Mouse (Mus musculus): ENCODE measurements at regions not wholly inside any gene's neighbourhood (a gene's known extent, or its start where the extent isn't known, plus 50 kb on each side); places are given as distances from the start of the nearest gene placed in this dataset.
"Not testable (repeated sequence)": the region's sequence is repeated elsewhere in the genome, so short reads cannot be mapped to it uniquely, and the experiment has no call there.

DNA sequence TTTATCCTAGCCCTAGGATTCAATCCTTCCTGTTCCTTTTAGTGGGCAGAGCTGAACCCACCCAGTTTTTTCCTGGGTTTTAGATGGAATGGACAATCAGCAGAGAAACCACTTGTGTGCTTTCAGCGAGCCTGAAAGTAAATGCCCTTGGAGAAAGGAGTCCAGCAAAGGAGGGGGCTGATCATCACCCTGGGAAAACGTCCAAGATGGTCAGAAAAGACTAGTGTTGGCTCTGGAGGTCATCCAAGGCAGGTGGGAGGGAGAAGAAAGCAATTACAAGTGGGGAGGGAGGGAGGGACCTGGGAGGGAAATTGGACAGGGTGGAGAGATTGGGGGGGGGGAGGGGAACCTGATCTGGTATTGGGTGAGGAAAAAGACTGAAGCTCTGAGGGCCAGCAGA is 55.6 kb upstream of the Zfp366 start:
- DNase-seq (ENCODE audit: low read depth, low spot score) = no peak

DNA sequence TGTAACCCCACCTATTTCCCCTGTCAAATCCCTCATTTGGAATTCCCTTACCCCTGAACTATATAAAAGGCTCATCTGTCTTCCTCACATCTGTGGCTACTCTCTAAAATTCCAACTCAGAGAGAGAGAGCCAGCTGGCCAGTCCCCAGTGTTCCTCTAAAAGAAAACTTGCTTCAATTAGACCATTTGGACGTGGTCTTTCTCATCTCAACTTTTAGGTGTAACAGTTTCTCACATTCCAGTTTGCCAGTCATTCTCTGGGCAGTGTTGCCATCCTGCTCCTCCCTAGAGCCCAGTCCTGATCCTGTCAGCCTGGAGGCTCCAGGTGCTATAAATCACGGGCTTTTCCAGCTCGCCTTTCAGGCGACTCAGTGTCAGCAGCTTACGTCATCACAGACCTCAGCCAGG is 56.3 kb upstream of the Zfp366 start:
- no peak for DNase-seq (ENCODE audit: low read depth, low spot score)

DNA sequence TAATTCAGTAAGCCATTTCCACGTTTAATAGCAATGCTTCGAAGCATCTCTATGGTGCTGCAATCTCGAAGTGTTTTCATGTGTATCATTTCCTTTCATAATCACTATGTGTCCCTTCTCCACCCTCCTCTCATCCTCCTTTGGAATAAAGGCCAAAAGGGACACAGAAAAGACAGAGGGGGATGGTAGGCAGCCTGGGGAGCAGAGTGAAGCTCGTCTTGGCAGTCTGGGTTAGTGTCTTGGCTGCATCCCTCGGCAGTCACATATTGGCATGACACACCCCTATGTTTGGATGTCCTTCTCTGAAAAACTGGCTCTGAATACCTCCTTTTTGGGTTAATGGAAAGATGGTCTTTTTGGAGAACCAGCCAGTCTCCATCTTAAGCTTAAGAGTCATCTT is 56.9 kb upstream of the Zfp366 start:
- DNase-seq (ENCODE audit: low read depth, low spot score) = no peak

DNA sequence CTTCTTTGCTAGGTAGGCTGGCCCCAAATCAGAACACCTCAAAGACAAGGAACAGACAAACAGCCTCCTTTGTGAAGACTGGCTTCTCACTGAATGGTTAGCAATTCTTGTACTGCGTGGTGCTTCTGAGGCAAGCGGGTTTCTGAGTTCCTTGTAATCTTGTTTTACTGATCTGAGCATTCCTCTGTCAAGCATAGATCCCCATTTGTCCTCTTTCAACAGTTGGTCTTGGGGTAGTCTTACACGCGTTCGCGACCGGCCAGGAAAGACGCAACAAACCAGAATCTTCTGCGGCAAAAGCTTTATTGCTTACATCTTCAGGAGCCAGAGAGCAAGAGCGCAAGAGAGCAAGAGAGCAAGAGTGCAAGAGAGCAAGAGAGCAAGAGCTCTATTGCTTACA is 57.7 kb upstream of the Zfp366 start:
- DNase-seq (ENCODE audit: low read depth, low spot score) = not testable (repeated sequence)

DNA sequence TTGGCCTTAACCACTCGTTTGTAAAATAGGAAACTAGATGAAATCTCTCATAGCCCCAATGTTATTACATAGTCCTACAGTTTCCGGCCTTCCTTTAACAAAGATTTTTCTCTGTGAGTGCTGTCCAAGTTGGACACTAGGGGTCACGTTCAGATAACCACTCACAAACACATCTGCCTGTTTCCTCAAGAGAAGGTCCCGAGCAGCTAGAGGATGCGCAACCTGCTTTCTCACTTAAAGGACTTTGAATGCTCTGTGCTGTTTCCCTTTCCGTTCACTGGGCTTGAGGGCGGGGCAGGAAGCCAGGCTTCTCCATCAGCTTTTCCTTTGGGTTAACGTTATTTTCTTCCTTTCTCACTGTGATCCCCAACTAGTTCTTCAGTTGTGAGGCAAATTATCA is 58.1 kb upstream of the Zfp366 start:
- DNase-seq (ENCODE audit: low read depth, low spot score) = no peak

DNA sequence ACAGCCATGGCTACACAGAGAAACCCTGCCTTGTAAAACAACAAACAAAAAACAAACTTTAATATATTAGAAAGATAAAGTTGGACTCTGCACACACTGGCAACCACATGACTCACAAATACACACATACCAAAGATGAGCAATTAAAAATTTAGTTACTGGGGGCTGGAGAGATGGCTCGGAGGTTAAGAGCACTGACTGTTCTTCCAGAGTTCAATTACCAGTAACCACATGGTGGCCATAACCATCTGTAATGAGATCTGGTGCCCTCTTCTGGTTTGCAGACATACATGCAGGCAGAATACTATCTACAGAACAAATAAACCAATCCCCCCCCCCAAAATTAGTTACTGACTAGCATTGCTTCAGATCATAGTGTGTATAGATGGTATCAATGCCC is 58.7 kb upstream of the Zfp366 start:
- no peak for DNase-seq (ENCODE audit: low read depth, low spot score)

DNA sequence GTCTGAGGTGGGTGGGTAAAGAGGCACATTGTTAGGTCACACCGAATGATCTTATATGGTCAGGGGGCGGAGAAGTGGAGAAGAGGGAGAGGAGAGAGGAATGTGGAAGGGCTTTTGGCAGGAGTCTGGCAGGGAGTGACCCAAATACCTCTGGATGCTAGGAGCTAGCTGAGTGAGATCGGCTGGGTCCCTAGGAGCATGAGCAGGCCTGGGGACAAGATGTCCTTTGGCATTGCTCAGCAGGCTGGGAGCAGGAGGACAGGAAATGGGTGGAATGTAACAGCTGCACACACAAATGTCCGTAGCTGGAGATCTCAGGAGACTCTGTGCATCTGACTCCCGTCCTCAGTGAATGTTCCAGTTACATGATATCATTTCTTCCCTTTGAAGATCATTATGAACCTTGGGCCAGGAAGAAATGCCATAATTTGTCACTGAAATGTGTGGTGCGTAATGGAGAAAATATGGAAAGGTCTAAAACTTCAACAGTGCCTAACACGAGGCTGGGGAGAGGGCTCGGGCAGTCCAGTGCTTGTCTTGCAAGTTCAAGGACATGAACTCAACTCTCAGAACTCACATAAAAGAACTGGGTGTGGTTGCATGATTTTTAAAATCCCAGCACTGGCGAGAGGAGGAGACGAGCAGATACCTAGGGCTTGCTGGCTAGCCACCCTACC is 59.6 kb upstream of the Zfp366 start:
- DNase-seq (ENCODE audit: low read depth, low spot score) = peak; percentile 27

DNA sequence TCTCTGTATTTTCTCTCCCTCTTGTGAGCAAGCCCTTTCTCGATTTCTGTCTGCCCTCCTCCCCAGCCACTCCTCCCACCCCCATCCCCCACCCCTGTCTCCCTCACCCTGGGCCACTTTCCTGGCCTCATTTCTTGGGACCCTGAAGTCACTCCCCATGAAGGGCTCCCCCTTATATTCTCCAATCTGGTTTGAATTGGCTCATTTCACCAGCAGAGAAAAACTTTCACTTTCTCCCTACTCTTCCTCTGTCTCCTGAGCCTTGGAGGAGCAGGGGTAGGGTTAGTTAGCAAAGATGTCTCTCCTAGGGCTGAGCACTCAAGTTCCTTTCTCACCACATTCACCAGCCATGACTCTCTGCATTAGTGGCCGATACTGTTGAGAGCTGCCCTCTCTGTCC is 60.5 kb upstream of the Zfp366 start:
- DNase-seq (ENCODE audit: low read depth, low spot score) = no peak

DNA sequence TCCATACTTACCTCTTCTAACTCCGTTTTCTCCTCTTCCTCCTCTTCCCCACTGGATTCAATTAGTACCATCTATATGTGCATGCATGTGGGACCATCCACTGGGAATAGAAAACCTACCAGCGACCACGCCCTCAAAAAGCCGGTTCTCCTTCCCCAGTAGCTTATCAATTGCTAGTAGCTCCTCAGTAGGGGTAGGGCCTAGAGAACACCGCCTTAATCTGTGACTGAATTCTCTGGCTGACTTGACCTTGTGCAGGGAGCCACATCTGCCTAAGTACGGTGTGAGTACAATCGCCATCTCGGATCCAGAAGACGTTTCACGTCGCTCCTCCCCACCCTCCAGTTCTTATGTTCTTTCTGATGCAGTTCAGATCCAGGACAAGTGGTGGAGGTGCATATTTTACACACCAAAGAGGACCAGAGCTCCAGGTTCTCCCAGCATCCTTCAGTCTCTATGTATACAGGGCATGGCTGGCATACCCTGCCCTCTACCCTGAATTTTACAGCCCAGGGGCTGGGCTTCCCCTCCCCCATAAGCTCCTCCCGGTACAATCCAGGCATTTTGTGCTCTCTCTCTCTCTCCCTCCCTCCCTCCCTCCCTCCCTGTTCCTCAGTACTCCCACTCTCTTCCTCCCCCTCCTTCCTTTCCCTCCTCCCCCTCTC is 61.0 kb upstream of the Zfp366 start:
- DNase-seq (ENCODE audit: low read depth, low spot score) = no peak

DNA sequence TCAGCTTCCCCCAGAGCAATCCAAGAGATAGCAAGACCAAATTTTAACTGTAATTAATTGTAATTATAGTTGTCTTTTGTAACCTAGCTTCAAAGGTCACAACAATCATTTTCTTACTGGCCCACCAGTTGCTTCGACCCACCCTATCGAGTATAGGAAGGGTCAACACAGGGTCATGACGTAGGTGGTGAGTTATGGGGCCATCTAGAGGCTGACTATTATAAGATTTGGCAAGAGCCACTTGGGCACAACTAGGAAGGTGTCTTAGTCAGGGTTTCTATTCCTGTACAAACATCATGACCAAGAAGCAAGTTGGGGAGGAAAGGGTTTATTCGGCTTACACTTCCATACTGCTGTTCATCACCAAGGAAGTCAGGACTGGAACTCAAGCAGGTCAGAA is 62.1 kb upstream of the Zfp366 start:
- DNase-seq (ENCODE audit: low read depth, low spot score) = not testable (repeated sequence)

DNA sequence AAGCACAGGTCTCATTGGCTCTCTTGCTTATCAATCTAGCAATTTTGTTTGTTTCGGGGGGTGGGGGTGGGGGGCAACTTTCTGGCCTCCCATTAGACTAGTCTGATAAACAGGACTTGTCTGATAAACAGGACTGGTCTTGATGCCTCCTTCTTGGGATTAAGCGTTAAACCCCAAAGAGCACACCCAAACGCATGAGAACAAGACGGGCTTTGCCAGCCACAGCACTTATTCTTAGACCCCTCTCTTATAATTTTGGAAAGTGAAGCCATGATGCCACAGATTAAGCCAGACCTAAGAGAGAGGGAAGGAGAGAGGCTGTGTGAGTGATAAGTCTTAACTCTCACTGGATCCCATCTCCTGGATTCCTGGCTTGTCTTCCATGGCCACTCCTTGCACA is 63.5 kb upstream of the Zfp366 start:
- no peak for DNase-seq (ENCODE audit: low read depth, low spot score)

DNA sequence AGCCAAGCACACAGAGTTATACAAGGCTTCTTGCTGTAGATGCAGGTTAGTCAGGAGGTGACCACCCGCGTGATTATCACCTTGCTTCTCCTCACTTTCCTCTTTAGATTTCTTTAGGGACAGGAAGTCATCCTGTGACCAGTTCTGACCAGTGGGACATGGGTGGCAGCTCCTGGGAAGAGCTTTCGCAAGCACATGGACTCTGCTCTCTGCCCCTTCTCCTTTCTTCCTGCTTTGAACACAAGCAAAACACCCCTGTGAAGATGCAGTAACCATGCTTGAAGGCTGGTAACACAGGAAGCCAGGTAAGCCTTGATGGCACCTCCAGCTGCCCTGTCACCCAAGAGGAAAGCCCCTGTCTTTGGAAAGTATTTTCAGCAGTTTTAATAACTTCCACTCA is 64.7 kb upstream of the Zfp366 start:
- no peak for DNase-seq (ENCODE audit: low read depth, low spot score)

DNA sequence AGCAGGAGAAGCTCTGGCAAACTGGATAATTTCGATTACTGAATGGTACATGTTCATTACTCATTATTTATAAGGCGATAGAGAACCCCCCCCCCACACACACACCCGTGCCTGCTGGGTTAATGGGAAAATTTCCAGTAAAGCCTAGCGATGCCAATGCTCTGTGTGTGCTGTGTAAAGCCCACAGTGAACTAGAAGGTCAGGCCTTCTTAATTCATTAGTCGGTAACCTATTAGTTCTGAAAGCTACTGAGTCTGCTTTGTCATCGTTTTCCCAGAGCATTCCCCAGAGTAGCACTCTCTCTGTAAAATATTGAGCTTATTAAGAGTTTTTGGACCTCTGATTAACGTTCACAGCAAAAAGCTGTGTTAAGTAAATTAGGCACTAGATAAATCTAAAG is 65.7 kb upstream of the Zfp366 start:
- DNase-seq (ENCODE audit: low read depth, low spot score) = no peak

DNA sequence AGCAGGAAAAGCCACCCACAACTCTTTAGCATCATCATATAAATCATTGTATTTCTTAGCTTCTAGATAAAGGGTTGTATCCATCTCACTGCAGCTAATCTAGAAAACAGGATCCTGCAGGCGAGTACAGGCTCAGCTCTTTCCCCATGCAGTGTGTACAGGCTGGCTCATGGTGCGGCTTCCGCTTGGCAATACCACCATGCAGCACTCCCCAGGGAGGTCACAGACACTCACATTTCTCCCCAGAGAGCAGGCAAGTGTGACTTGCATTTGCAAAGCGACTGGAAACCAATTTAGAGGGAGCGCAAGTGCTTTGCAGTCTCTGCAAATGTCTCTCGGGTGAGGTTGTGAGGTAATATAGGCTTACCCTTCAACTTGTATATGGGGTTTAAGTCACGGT is 69.1 kb upstream of the Zfp366 start:
- no peak for DNase-seq (ENCODE audit: low read depth, low spot score)

DNA sequence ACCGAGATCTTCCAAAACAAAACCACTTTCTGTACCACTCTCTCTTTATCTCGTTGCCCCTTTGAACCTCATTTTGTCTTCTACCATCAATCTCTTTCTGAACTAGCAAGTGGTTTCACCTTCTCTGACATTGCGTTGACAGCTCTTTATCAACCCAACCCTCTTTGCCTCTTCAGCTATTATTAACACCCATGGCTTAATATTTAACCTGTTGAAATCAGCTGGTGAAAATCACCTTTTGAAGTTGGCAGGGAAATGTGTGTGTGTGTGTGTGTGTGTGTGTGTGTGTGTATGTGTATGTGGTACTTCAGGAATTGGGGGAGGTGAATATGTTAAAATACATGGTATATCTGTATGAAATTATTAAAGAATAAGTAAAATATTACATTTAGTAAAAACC is 70.1 kb upstream of the Zfp366 start:
- no peak for DNase-seq (ENCODE audit: low read depth, low spot score)

DNA sequence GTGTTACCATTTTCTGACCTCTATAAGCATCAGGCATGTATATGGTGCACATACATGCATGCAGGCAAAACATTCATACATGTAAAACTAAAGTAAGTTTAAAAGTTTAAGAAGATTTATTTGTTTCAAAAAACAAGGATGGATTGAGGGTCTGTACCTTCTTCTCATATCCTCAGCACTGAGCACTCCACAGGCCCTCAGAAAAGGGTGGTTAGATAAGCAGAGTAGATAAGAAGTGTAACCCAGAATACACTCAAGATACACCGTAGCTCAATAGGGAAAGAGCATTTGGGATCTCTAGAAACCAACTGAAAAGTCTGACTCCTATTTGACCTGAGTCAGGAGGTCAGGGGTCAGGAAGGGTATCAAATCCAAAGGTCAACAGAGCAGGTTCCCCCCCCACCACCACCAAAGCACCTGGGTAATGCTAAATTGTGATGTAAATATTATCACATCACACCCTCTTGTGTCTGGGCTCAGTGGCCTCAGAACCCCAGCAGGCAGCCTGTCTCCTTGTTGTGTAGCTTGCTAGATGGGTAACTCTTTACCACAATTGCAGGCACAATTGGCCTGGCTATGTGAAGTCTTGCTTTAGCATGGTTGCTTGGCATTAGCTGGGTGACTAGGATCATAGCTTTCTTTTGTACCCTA is 72.8 kb upstream of the Zfp366 start:
- DNase-seq (ENCODE audit: low read depth, low spot score) = no peak

DNA sequence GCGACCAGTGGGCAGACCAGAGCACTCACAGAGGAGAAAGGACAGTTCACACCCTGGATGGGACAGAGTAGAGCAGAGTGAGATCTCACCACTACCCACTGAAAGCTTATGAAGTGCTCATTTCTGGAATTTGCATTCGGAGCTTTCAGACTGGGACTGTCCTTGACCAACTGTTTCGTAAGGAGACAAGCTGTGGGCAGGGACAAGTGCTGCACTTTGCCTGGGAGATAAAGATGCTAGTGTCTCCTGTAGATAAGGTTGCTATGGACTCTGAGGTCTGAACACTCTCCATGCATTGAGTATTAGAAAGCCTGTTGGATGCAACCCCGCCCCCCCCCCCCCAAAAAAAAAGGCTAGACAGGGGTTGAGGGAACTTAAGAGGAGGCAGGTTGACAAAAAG is 76.6 kb upstream of the Zfp366 start:
- DNase-seq (ENCODE audit: low read depth, low spot score) = no peak

DNA sequence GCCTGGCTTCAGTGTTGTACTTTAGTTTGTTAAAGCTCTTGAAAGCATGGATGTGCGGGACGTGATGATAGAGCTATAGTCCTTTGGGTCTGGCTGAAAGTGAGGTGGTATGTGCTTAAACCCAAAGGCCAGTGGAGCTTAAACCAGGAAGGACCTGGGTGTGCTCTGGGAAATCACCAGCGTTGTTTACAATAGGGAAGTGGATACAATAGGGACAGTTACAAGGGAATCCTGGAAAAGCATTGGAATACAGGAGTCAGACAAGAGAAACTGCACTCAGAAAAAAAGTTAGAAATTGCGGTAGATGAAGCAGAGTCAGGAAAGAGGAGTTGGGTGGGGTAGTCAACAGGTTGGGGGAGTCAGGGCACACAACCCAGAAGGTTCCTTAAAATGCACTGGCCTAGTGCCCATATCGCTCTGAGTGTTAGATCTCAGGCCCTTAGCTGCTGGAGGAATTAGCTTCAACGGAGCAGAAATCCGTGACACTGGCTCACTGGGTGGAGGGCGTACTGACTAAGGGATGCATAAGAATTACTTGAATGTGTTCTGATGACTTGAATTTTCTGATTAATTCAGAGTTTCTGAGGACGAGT is 82.4 kb upstream of the Zfp366 start:
- DNase-seq (ENCODE audit: low read depth, low spot score) = no peak

DNA sequence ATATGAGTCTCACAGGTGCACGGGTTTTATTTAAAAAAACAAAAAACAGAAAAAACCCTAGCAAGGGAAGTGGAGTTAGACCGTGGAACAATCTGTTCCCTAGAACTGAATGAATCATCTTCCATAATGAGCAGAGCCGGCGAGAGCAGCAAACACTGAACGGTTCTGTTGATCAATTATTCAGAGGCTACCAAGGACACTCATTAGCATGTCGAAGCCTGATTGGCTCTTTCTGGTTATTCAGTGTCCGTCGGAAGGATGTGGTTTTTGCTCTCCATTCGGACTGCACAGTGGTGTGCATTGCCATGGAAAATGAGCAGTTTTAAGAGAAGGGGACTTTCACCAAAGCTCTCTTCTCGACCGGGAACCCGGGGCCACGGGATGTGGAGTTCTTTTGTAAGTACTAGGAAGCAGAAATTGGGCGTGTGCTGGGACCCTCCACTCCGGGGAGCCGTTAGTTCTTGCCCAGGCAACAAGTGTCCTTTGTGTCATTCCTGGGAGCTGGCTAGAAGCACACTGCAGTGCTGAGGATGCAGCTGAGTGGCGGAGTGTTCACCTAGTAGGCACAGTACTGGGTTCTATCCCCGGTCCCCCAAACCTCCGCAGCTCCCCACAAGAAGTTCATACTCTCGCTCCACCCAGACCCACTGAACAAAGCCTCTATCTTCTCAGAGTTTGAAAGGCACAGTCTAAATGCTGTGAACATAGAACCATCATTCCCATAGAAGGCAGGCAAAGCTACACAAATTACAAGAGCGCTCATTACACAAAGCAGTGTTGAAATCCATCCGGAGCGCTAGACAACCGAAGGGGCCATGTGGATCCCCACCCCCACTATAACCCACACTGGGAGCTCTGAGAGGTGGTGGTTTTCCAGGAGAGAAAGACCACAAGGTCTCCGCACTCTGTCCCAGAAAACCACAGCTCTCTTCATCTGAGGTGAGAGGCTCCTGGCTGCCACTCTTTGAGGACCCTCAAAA is 83.9 kb upstream of the Zfp366 start:
- peak; percentile 61 for DNase-seq (ENCODE audit: low read depth, low spot score)

DNA sequence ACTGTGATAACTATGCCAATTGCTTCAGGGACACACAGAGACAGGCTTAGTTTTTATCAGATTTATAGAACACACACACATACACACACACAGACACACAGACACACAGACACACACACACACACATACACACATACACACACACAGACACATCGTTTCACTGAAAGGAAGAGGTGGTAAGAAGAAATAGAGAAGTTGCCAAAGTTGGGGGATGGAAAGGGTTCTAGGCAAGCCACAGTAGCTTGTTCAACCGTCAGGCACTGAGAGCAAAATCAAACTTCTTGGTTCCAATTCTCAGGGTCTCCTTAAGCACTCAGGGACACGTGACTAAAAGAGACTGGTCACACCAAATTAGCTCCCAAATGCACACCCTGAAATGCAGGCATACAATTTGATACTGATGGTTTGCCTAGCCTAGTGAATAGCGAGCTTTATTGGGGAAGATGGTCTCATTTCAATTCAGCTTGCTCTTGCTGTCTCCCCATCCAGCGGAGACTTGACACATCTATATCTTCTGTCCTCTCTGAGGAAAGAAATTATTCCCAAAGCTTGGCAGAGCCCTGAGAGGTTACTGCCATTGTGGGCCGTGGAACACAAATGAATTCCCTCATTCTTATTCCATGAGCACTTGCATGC is 84.7 kb upstream of the Zfp366 start:
- DNase-seq (ENCODE audit: low read depth, low spot score) = no peak

DNA sequence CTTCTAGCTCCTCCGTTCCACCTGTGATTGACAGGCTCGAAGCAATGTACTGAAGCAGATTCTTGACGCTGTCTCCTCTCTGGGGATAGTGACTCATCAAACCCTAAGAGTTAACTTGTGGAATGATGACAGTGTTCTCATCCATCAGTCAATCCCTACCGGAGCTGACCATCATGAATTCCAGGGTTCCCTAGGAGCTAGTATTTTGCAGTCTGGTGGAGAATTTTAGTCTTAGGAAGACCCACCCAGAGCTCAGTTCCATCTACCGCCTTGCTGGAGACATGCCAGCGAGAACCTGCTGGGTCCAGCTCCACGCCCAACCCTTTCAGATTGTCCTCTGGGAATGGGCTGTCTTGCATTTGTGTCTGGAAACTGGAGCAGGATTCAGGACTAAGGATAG is 85.4 kb upstream of the Zfp366 start:
- DNase-seq (ENCODE audit: low read depth, low spot score) = no peak

All from mesoderm, embryonic 11.5 days (tissue).